Mouse (Mus musculus): ENCODE measurements around the gene St6gal1. TPM values are rescaled to one million over a fixed set of nuclear protein-coding genes. Genes with fewer than 3 reads are reported as not detected.

Gene St6gal1
- total RNA-seq, 2 experiments from 2014 or later: 13.9 to 16.4 TPM

- no peak for DNase-seq (ENCODE audit: low spot score in 2 of 2)
Observed at GRCm38 (mm10) chr16:23271746-23272520, 47.4 kb downstream of the St6gal1 start.

DNA sequence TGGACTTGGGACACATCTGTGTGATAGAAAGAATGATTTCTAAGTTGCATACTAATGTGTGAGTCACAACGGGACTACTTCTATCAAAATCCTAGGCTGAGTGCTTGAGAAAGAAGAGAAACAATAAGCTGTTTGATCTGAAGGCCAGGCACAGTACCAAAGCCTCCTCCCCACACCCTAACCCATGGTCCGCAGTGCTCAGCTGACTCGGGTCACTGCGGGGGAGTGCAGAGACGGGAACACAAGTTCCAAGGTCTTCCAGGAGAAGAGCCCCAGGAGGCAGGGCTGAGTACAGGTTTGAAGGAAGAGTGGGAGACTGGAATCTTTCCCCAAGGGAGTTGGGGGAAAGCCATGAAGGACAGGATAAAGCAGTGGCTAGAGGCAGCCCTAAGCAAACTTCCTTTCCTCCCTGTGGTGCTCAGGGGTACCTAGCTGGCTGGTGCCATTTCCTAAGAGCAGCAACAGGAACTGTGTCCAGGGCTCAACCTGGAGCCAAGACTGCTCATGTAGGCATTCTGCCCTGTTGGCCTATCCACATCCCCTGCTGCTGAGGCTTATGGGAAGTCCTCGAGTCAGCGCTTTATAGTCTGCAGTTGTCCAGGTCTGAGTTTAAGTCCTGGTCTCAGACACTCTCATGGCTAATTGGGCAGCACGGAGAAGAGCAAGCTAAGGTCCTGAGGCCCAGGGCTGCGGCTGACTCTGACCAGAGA lies 48.1 kb downstream of the St6gal1 start:
- no peak for DNase-seq (ENCODE audit: low spot score in 2 of 2)

- DNase-seq (ENCODE audit: low spot score in 2 of 2): no peak
Observed at GRCm38 (mm10) chr16:23274005-23274404, 49.5 kb downstream of the St6gal1 start.

- DNase-seq (ENCODE audit: low spot score in 2 of 2): no peak
Observed at GRCm38 (mm10) chr16:23274606-23275310, 50.2 kb downstream of the St6gal1 start.

- no peak for DNase-seq (ENCODE audit: low spot score in 2 of 2)
Observed at GRCm38 (mm10) chr16:23275661-23276060, 51.1 kb downstream of the St6gal1 start.

DNA sequence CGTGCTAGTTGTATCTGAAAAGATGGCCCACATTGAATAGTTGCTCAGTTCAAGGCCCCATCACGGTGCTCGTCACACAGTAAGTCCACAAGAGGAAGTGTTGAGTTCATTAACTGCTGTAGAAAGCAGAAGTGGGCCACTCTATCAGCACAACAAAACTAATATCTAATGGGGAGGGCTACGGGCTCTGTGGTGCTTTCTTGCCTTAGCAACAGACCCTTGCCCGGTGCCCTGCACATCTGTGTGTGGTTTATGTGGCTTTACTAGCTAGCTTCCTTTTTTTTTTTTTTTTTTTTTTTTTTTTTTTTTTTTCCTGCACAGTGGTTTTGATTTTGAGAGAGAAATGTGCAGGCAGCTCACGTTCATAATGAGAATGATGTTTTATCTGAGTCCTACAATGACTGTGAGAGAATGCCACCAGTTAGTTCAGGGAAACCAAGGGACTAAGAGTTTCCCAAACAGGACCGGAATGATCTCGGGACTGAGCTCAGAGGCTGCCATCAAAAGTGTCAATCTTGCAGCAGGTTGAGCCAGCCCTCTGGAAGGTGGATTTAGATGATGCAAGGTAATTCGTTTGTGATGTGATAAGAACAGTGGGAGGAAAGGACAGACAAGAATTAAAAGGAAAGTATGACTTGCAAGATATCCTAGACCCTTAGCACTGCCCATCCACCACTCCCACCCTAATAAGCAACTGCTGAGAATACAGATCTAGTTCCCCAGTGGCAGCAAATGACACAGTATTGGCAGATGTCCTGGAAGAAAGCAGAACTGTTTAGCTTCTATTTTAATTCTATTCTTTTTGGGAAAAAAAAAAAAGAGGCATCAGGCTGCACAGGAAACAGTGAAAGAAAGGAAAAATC lies 55.6 kb downstream of the St6gal1 start:
- no peak for DNase-seq (ENCODE audit: low spot score in 2 of 2)

DNA sequence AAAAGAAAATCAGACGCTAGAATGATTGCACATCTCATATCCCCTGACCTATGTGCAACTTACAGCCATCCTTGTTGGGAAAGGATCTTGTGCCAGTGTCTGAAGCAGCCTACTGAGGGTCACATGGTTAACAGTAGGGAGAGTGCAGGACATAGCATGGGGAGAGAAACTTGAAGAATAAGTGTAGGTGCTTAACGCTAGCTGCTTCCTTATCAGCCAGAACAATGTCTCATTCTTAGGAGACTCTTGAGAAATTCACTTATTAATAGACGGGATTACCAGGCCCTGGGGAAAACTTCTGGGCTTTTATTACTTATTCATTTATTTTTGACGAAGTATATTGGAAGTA lies 56.2 kb downstream of the St6gal1 start:
- no peak for DNase-seq (ENCODE audit: low spot score in 2 of 2)

GRCm38 (mm10) chr16:23282241-23282640 lies 57.7 kb downstream of the St6gal1 start:
- DNase-seq (ENCODE audit: low spot score in 2 of 2): no peak

DNA sequence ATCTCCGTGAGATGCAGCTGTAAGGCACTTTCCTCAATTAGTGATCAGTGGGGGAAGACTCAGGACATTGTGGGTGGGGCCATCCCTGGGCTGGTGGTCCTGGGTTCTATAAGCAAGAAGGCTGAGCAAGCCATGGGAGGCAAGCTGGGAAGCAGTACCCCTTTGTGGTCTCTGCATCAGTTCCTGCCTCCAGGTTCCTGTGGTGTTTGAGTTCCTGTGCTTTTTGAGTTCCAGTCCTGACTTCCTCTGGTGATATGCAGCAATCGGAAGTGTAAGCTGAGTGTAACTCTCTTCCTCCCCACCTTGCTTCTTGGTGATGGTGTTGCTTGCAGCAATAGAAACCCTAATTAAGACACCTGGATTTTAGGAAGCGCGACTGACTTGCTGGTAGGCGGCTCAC lies 58.4 kb downstream of the St6gal1 start:
- no peak for DNase-seq (ENCODE audit: low spot score in 2 of 2)

GRCm38 (mm10) chr16:23283677-23284076 lies 59.1 kb downstream of the St6gal1 start:
- DNase-seq (ENCODE audit: low spot score in 2 of 2): no peak

GRCm38 (mm10) chr16:23284470-23285394 lies 60.2 kb downstream of the St6gal1 start:
- DNase-seq (ENCODE audit: low spot score in 2 of 2): no peak

- no peak for DNase-seq (ENCODE audit: low spot score in 2 of 2)
Observed at GRCm38 (mm10) chr16:23286380-23287097, 62.0 kb downstream of the St6gal1 start.

DNA sequence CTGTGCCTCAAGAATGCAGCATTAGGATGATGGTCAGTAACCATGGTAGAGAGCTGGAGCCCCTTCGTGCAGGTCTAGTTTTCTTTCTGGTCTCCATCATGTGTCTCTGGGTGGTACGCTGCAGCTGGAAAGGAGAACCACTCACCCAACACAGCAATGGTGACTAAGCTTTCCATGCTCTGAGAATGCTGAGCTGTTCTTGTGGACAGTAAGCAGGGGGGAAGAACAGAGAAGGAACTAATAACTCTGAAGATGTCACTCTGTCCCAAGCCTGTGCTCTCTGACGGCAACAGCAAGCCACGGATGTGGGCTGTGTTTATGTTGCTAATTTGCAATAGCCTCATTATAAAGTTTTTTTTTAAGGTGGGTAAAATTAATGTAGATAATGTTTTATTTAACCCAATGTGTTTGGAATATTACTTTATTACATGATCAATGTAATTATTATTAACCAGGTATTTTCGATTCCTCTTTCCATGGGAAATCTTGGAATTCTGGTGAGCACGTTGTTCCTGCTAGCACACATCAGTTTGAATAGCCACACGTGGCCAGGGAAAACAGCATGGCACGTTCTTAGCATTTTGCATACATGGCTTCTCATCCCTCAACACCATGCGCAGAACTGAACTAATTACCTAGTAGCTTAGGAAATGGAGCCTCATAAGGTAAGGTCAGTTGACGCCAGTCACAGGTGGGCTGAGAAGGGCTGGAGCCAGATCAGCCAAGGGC lies 62.9 kb downstream of the St6gal1 start:
- DNase-seq (ENCODE audit: low spot score in 2 of 2): no peak

DNA sequence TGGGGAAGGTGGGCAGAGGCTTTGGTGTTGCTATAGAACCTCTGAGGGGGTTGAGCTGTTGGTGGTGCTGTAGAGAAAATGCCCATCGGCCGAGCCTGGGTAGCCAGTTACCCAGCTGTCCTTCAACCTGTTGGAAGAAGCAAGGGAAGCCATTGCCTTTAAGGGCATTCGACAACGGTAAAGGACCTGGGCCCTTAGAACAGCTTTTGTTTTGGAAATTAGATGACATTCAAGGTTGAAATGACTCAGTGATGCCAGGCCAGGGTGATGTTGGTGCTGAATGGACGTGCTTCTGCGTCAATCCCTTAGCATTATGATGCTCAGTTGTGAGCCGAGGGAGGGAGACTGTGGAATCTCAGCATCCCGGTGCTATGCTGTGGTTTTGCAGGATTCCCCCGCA lies 63.6 kb downstream of the St6gal1 start:
- DNase-seq (ENCODE audit: low spot score in 2 of 2): no peak

DNA sequence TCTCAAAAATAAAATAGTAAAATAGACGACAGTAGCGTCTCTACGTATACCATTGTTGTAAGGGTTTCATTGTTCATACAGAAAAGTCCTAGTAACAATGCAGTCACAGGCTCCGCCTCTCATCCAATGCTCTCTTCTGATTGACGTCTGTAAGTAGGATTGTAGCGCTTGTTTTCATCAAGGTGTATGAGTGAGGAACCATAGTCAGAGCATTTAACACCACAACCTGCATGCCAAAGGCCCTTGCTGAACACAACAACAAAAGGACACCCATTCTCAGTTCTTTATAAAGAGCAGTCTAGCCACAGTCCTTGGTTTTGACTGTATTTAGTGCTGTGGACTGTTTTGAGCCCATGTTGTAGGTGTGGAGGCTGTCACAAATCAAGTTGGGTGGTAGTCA lies 64.9 kb downstream of the St6gal1 start:
- no peak for DNase-seq (ENCODE audit: low spot score in 2 of 2)

DNA sequence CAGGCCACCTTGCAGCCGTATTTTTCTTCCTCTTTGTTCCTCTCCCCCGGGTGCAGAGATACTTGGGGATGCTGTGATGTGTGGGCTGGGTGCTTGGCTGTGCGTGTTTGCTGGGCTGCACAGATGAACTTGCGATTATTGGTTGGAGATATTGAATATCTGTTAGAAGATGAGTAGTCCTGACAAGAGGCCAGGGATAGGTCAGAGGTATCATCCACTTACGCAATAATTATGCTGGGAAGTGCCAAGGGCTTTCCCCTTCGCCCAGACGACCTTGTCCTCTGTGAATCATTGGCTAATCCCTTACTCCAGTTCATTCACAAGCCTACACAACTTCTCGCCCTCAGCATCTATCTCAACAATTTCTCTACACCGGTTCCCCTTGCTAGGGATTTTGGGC lies 65.6 kb downstream of the St6gal1 start:
- DNase-seq (ENCODE audit: low spot score in 2 of 2): no peak

- DNase-seq (ENCODE audit: low spot score in 2 of 2): peak in 1 of 2 experiments; percentile 69
Observed at GRCm38 (mm10) chr16:23291521-23291920, 67.0 kb downstream of the St6gal1 start.

DNA sequence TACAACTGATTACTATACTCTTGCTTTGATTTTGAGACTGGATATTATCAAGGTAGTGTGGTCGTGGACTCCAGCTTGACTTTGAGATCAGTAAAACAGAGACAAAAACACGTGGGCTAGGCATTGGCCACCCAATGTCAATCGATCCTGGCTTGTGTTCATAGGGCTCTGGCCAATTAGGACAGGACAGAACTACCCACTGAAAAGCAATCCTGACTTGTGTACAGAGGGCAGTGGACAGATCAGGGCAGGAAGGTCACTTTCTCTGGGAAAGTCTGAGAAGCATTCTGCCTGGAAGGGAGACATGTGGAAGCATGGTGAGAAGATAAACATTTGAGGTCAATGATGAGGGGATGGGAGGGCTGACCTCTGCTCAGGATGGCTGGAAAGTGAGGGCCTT lies 69.7 kb downstream of the St6gal1 start:
- no peak for DNase-seq (ENCODE audit: low spot score in 2 of 2)

GRCm38 (mm10) chr16:23294747-23295146 lies 70.2 kb downstream of the St6gal1 start:
- no peak for DNase-seq (ENCODE audit: low spot score in 2 of 2)
